Mouse (Mus musculus): ENCODE measurements at regions not wholly inside any gene's neighbourhood (a gene's known extent, or its start where the extent isn't known, plus 50 kb on each side); places are given as distances from the start of the nearest gene placed in this dataset.

DNA sequence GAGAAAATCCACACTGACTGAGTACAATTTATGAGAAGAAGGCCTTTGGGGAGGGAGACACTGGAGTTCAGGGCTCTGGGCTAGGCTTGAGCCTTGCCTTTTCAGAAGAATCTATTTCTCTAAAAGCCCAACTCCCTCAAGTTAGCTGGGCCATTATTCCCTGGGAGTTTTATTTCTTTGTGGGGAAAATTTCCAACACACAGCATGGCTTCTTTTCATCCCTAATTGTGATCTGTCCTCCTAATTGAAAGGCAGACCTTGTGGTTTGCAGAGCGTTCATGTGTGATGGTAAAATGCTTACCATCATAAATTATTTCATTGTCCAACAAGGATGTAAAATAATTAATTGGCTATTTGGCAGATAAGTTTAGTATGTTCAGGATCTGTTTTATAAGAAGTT lies 204.1 kb downstream of the Tgfb2 start:
- no peak for TF ChIP-seq CTCF (conservative IDR thresholded peaks at IDR 0.05; ENCODE audit: insufficient read depth, insufficient read length, low read depth, low read length)
- no peak for TF ChIP-seq POLR2A (IDR thresholded peaks at IDR 0.05; ENCODE audit: low read depth, low read length)

Data from kidney, adult 2 months (tissue).